Mouse (Mus musculus): ENCODE results near the gene Lsm4. TPM values are rescaled to one million over a fixed set of nuclear protein-coding genes. Genes with fewer than 3 reads are reported as not detected.

The Lsm4 gene
- total and polyA plus RNA-seq, 3 experiments: 143 to 240 (median 168) TPM

GRCm38 (mm10) chr8:70646369-70646768 is 26.7 kb upstream of the Lsm4 start:
- dilution Hi-C loops (cut with MboI; ENCODE audit: extremely low pct_ligation_motif_present, extremely low pct_unique_long_range_greater_than_20kb, low sequenced_read_pairs): no loop called here
- no peaks in the 10 kb centered on the region for H3K27me3 ChIP-seq (replicated peaks)
- H3K4me3 ChIP-seq (replicated peaks in 1 of 3; ENCODE audit: low read depth in 2 of 3, low read length in 2 of 3, poor library complexity in 1 of 3): no peak overlapping the region
- peaks cover 18 to 40% of the 10 kb centered on the region in 2 experiments for H3K36me3 ChIP-seq (replicated peaks in 1 of 2; ENCODE audit: control insufficient read depth in 1 of 2, insufficient read depth in 1 of 2, low read length in 1 of 2)
- peak overlapping the region; percentile 29 for H3K9ac ChIP-seq (ENCODE audit: insufficient read depth, low read depth)
- H3K79me2 ChIP-seq (replicated peaks; ENCODE audit: control insufficient read depth, extremely low read depth, insufficient read depth, poor library complexity, severe bottlenecking): no peaks in the 10 kb centered on the region
- no peak for DNase-seq (ENCODE audit: extremely low read depth)
- in situ Hi-C loops (cut with MboI; ENCODE audit: low pct_ligation_motif_present, low pct_unique_long_range_greater_than_20kb, low sequenced_read_pairs): loop anchor here (5.0 kb wide), 1 partner anchor 34 kb away; no protein-coding TSS in a partner anchor
- no peak for TF ChIP-seq CTCF (conservative IDR thresholded peaks at IDR 0.05 in 1 of 2, IDR thresholded peaks at IDR 0.05 in 1 of 2; ENCODE audit: low read depth in 2 of 2, low read length in 2 of 2)
- TF ChIP-seq POLR2A (IDR thresholded peaks at IDR 0.05; ENCODE audit: low read depth, low read length): no peak
- TF ChIP-seq MEF2A (IDR thresholded peaks at IDR 0.05; ENCODE audit: borderline replicate concordance, low read depth, low read length): no peak
- no peak for TF ChIP-seq USF2 (conservative IDR thresholded peaks at IDR 0.05; ENCODE audit: low read depth, low read length)
- TF ChIP-seq JUND (conservative IDR thresholded peaks at IDR 0.05; ENCODE audit: low read depth, low read length): no peak
- TF ChIP-seq RAD21 (IDR thresholded peaks at IDR 0.05; ENCODE audit: low read depth, low read length): no peak
- TF ChIP-seq JUN (IDR thresholded peaks at IDR 0.05; ENCODE audit: insufficient read depth, low read depth, low read length): no peak
- TF ChIP-seq SMC3 (IDR thresholded peaks at IDR 0.05; ENCODE audit: low read depth, low read length): no peak
- no peak for TF ChIP-seq ZKSCAN1 (IDR thresholded peaks at IDR 0.05; ENCODE audit: borderline replicate concordance, low read depth, low read length)
- no peak for TF ChIP-seq SIN3A (IDR thresholded peaks at IDR 0.05; ENCODE audit: low read length)
- no peak for TF ChIP-seq NELFE (IDR thresholded peaks at IDR 0.05; ENCODE audit: low read depth, low read length)
- no peak for TF ChIP-seq PAX5 (IDR thresholded peaks at IDR 0.05; ENCODE audit: low read length)
- TF ChIP-seq USF1 (IDR thresholded peaks at IDR 0.05; ENCODE audit: low read depth, low read length): no peak
- no peak overlapping the region for H3K27ac ChIP-seq (ENCODE audit: insufficient read depth, low read depth)
- peaks cover 39 to 62% of the 10 kb centered on the region in 2 experiments for H3K4me1 ChIP-seq (ENCODE audit: control insufficient read depth in 1 of 2, insufficient read depth in 2 of 2)
- no peaks in the 10 kb centered on the region for H3K9me3 ChIP-seq (replicated peaks; ENCODE audit: low read length)
- no peak overlapping the region for H3K4me2 ChIP-seq (ENCODE audit: insufficient read depth, low read depth, poor library complexity, severe bottlenecking)

- Histone ChIP-seq H3K4me1 (ENCODE audit: control insufficient read depth in 1 of 2, insufficient read depth in 2 of 2) (peaks cover 39 to 62% of the 10 kb centered on the region in 2 experiments), H3K36me3 (replicated peaks in 1 of 2; ENCODE audit: control insufficient read depth in 1 of 2, insufficient read depth in 1 of 2, low read length in 1 of 2) (peaks cover 19 to 43% of the 10 kb centered on the region in 2 experiments), H3K4me2 (ENCODE audit: insufficient read depth, low read depth, poor library complexity, severe bottlenecking) (no peak overlapping the region), H3K79me2 (replicated peaks; ENCODE audit: control insufficient read depth, extremely low read depth, insufficient read depth, poor library complexity, severe bottlenecking) (no peaks in the 10 kb centered on the region), H3K9ac (ENCODE audit: insufficient read depth, low read depth) (peak overlapping the region; percentile 29), H3K27ac (ENCODE audit: insufficient read depth, low read depth) (no peak overlapping the region), H3K27me3 (replicated peaks) (no peaks in the 10 kb centered on the region), H3K4me3 (replicated peaks in 1 of 3; ENCODE audit: low read depth in 2 of 3, low read length in 2 of 3, poor library complexity in 1 of 3) (no peak overlapping the region), H3K9me3 (replicated peaks; ENCODE audit: low read length) (no peaks in the 10 kb centered on the region)
- TF ChIP-seq PAX5 (IDR thresholded peaks at IDR 0.05; ENCODE audit: low read length) (no peak), TCF12 (IDR thresholded peaks at IDR 0.05; ENCODE audit: low read depth, low read length) (no peak), EP300 (IDR thresholded peaks at IDR 0.05; ENCODE audit: low read length) (no peak), JUND (conservative IDR thresholded peaks at IDR 0.05; ENCODE audit: low read depth, low read length) (no peak), SMC3 (IDR thresholded peaks at IDR 0.05; ENCODE audit: low read depth, low read length) (no peak), MEF2A (IDR thresholded peaks at IDR 0.05; ENCODE audit: borderline replicate concordance, low read depth, low read length) (no peak), USF1 (IDR thresholded peaks at IDR 0.05; ENCODE audit: low read depth, low read length) (no peak), ZMIZ1 (IDR thresholded peaks at IDR 0.05; ENCODE audit: low read depth, low read length) (no peak), HCFC1 (IDR thresholded peaks at IDR 0.05; ENCODE audit: low read depth, low read length) (no peak), NRF1 (IDR thresholded peaks at IDR 0.05; ENCODE audit: low read depth, low read length) (no peak), BHLHE40 (IDR thresholded peaks at IDR 0.05; ENCODE audit: low read depth, low read length) (no peak)
- dilution Hi-C loops (cut with MboI; ENCODE audit: extremely low pct_ligation_motif_present, extremely low pct_unique_long_range_greater_than_20kb, low sequenced_read_pairs): no loop called here
- in situ Hi-C loops (cut with MboI; ENCODE audit: low pct_ligation_motif_present, low pct_unique_long_range_greater_than_20kb, low sequenced_read_pairs): loop anchor here (5.0 kb wide), 1 partner anchor 34 kb away; no protein-coding TSS in a partner anchor
- peak; percentile 36 for DNase-seq (ENCODE audit: extremely low read depth)
Observed at GRCm38 (mm10) chr8:70646775-70647174, 26.3 kb upstream of the Lsm4 start.
